In genomic region chr13:80936426-80936825, GRCm38 (mm10) we compare ENCODE assay signal across 17 mouse cellular contexts. TPM values are rescaled to one million over a fixed set of nuclear protein-coding genes. Genes with fewer than 3 reads are reported as not detected.
A peak's percentile ranks its signal among the peaks of the same experiment; 100 is the strongest.
DNase-seq lines count a peak whose midpoint lies in the region; ATAC-seq lines count a peak whose summit lies in the region.
"Had no signal": no experiment of that assay in that cellular context is flagged by ENCODE, and none has a peak within 500 bp of the region (broad histone marks: within the 10 kb centered on the region; RNA-seq: fewer than 3 reads in every experiment).

No protein-coding gene starts in this region.

- no peak overlapping the region for H3K27ac ChIP-seq in heart, embryonic 12.5 days (ENCODE audit: poor library complexity, severe bottlenecking)
- H3K27ac ChIP-seq in heart, embryonic 16.5 days (ENCODE audit: low read length), result no peak overlapping the region
- H3K27ac ChIP-seq: hindbrain, embryonic 15.5 days; liver, embryonic 14.5 days; midbrain, embryonic 15.5 days had no signal

- no peaks in the 10 kb centered on the region for H3K27me3 ChIP-seq in heart, embryonic 12.5 days (replicated peaks)
- no peaks in the 10 kb centered on the region for H3K27me3 ChIP-seq in heart, embryonic 16.5 days (ENCODE audit: control insufficient read depth, insufficient read depth, low read length)
- H3K27me3 ChIP-seq: CH12.LX; hindbrain, embryonic 15.5 days; midbrain, embryonic 15.5 days had no signal

- no peaks in the 10 kb centered on the region for H3K36me3 ChIP-seq in heart, embryonic 12.5 days
- no peaks in the 10 kb centered on the region for H3K36me3 ChIP-seq in heart, embryonic 16.5 days (ENCODE audit: control insufficient read depth, insufficient read depth)
- H3K36me3 ChIP-seq: hindbrain, embryonic 15.5 days; midbrain, embryonic 15.5 days had no signal

- no peaks in the 10 kb centered on the region for H3K9me3 ChIP-seq in heart, embryonic 12.5 days (replicated peaks)
- H3K9me3 ChIP-seq in heart, embryonic 16.5 days (replicated peaks; ENCODE audit: control insufficient read depth, low read length), result no peaks in the 10 kb centered on the region
- H3K9me3 ChIP-seq: hindbrain, embryonic 15.5 days; midbrain, embryonic 15.5 days had no signal

- H3K9ac ChIP-seq in heart, embryonic 12.5 days, result no peak overlapping the region
- no peak overlapping the region for H3K9ac ChIP-seq in heart, embryonic 16.5 days (ENCODE audit: low read length)
- H3K9ac ChIP-seq: hindbrain, embryonic 15.5 days; liver, embryonic 14.5 days; midbrain, embryonic 15.5 days had no signal

- peak; percentile 38 to 55 for DNase-seq in heart, adult 18-20 months
- DNase-seq in 3T3-L1 (ENCODE audit: low read depth, low spot score) (peak; percentile 85), adipocyte (ENCODE audit: low spot score) (peak; percentile 52)
- no peak for DNase-seq in embryo, embryonic 10.5 days (ENCODE audit: low spot score)
- DNase-seq in spleen, postnatal 36 days (ENCODE audit: low spot score in 2 of 2), result no peak
- DNase-seq: cerebellum, adult 18-20 months; kidney, adult 11 months; kidney, postnatal 25 days; left cerebral cortex, postnatal 4 days; spleen, adult 18-20 months had no signal

- no peak overlapping the region for H3K4me3 ChIP-seq in heart, embryonic 12.5 days
- H3K4me3 ChIP-seq in heart, embryonic 16.5 days (ENCODE audit: low read length), result no peak overlapping the region
- H3K4me3 ChIP-seq: hindbrain, embryonic 15.5 days; midbrain, embryonic 15.5 days had no signal

- ATAC-seq in heart, embryonic 12.5 days (ENCODE audit: insufficient number of reproducible peaks, low FRiP score), result no peak; the same call in 1 of the 2 replicates
- 0 out of 2 replicates have a peak, but pooled peaks have one; percentile 23 for ATAC-seq in heart, embryonic 16.5 days (replicated peaks; ENCODE audit: extremely low read depth, insufficient read depth, low FRiP score)
- ATAC-seq: forebrain, embryonic 14.5 days; midbrain, embryonic 15.5 days had no signal

- WGBS in heart, embryonic 12.5 days, result 31% methylated on average over 2 of the region's 2 CpGs
- 40% methylated on average over 2 of the region's 2 CpGs for WGBS in heart, embryonic 16.5 days

- H3K4me2 ChIP-seq in heart, embryonic 12.5 days, result no peak overlapping the region
- no peak overlapping the region for H3K4me2 ChIP-seq in heart, embryonic 16.5 days (ENCODE audit: low read depth, low read length)
- H3K4me2 ChIP-seq: hindbrain, embryonic 15.5 days; midbrain, embryonic 15.5 days had no signal

- peaks cover 28% of the 10 kb centered on the region for H3K4me1 ChIP-seq in heart, embryonic 12.5 days (replicated peaks)
- H3K4me1 ChIP-seq in heart, embryonic 16.5 days (ENCODE audit: control insufficient read depth, insufficient read depth, low read length), result peaks cover 11% of the 10 kb centered on the region
- H3K4me1 ChIP-seq: hindbrain, embryonic 15.5 days; midbrain, embryonic 15.5 days had no signal

RNA-seq across cellular contexts. Expression of gene Arrdc3, which starts 53.2 kb away (rescaled TPM):
- 10 to 100 TPM; 27.0 to 38.7 TPM for total RNA-seq in heart, adult 18-20 months (2021)
- 69.6 and 73.4 TPM in 2 replicates for polyA plus RNA-seq in heart, embryonic 12.5 days (2016; fragmentation: Nextera tagmentation; extraction: Ambion mirVana)
- polyA plus RNA-seq in heart, embryonic 16.5 days (2015; fragmentation: Nextera tagmentation; extraction: Ambion mirVana), result 42.2 and 42.6 TPM in 2 replicates

Comparison
In these comparisons a context has a peak if more than half of its experiments do, and no peak if none do; other contexts are left out.
1. DNase-seq: peak in heart, adult 18-20 months (2 of 2), 3T3-L1 (single experiment) and adipocyte (single experiment); none in embryo, embryonic 10.5 days (single experiment) and spleen, postnatal 36 days (0 of 2).